Mouse (Mus musculus) forebrain, embryonic 10.5 days (tissue): ENCODE measurements around the gene Rab34. TPM values are rescaled to one million over a fixed set of nuclear protein-coding genes. Genes with fewer than 3 reads are reported as not detected.

Experiments
- DNase-seq: peaks from one replicate; pipeline ENCODE4 v3.0.0-alpha.2; 2017; ENCODE audit warnings: low spot score; ENCODE audit errors: extremely low spot score
- H3K27ac ChIP-seq: fragments of 300-500 bp; sonication (generic); 2 replicates; pipeline ENCODE4 v1.5.1; 2016; ENCODE audit warnings: mild to moderate bottlenecking
- H3K27me3 ChIP-seq: fragments of 300-500 bp; sonication (generic); 2 replicates; pipeline ENCODE4 v1.6.1; 2016; ENCODE audit warnings: mild to moderate bottlenecking; ENCODE audit not compliant: poor library complexity, severe bottlenecking
- H3K36me3 ChIP-seq: fragments of 300-500 bp; sonication (generic); replicated peaks from 2 replicates; pipeline ENCODE4 v1.6.1; 2016; ENCODE audit warnings: mild to moderate bottlenecking, moderate library complexity
- H3K4me1 ChIP-seq: fragments of 300-500 bp; sonication (generic); 2 replicates; pipeline ENCODE4 v1.6.1; 2016
- H3K4me3 ChIP-seq: fragments of 300-500 bp; sonication (generic); 2 replicates; pipeline ENCODE4 v1.5.1; 2016; ENCODE audit warnings: mild to moderate bottlenecking, moderate library complexity
- H3K9me3 ChIP-seq: fragments of 300-500 bp; sonication (generic); 2 replicates; pipeline ENCODE4 v1.6.1; 2016; ENCODE audit warnings: mild to moderate bottlenecking, moderate library complexity
- WGBS: fragments of 180-500 bp; shearing (Covaris S2); methylation state at CpG from one replicate; pipeline ENCODE4 v1.1.7; 2016; 5-methylcytosine and 5-hydroxymethylcytosine counted together
- polyA plus RNA-seq: library from polyadenylated mRNA; unstranded; fragments of >200 nt; fragmentation: Nextera tagmentation; extraction: Ambion mirVana; gene quantifications from 2 replicates; pipeline ENCODE4 v1.2.1, GENCODE M21; 2016

Rab34 gene
- polyA plus RNA-seq, 1 experiment from 2014 or later: 70.7 TPM

- H3K27me3 ChIP-seq: no peaks in the 10 kb centered on the region
- 64% methylated on average over 6 of the region's 6 CpGs for WGBS
Observed at GRCm38 (mm10) chr11:78190041-78190440, 1.8 kb downstream of the Rab34 start.

GRCm38 (mm10) chr11:78193113-78193512, 4.9 kb downstream of the Rab34 start, which contains the start of gene Proca1:
Proca1 (plus strand) TSS chr11:78193392.
- WGBS: 93% methylated on average over 1 of the region's 1 CpGs
- peak within 1 kb of the TSS; percentile 56 for H3K4me3 ChIP-seq
- H3K27ac ChIP-seq: no peak within 1 kb of the TSS
- H3K9me3 ChIP-seq: no peaks in the 10 kb centered on the region
- H3K27me3 ChIP-seq: no peaks in the 10 kb centered on the region
- H3K4me1 ChIP-seq: peaks cover 49% of the 10 kb centered on the region
- DNase-seq: no peak
- peaks cover 43% of the 10 kb centered on the region for H3K36me3 ChIP-seq

More at GRCm38 (mm10) chr11:78190041-78190440, 1.8 kb downstream of the Rab34 start:
- DNase-seq: no peak
- Histone ChIP-seq H3K36me3 (peaks cover 43% of the 10 kb centered on the region), H3K4me1 (peaks cover 44% of the 10 kb centered on the region), H3K9me3 (no peaks in the 10 kb centered on the region), H3K27ac (peak overlapping the region; percentile 99), H3K4me3 (peak overlapping the region; percentile 81)

DNA sequence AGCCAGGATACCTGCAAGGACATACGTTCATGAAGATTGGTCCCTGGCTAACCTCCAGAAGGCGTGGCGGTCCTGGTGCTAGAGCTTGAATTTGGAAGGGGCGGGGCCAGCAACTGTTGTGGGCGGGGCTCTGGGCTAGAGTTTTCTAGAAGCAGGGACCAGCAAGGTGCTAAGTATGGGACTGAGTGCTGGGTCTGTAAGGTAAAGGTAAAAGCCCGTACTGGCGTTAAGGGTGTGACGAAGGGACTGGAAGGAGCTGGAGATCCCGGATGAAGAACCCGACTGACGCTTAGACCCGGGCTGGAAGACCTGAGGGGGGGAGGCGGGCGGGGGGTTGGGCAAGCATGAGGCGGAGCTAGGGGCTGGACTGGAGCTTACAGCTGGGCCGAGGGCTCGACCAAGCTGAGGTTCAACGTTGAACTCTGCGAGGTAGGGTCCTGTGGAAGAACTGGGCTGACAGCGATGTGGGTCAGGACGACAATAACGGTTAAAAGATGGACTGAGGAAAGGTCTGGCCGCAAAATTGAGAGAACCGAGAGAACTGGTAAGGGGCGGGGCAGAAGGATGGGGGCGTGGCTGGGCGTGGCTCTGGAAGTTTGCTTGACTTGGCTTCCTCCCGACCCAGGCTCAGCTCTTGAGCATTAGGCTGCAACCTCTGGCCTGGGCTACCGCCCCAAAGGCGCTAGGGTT, 6.3 kb downstream of the Rab34 start:
- peak overlapping the region; percentile 56 for H3K4me3 ChIP-seq
- H3K27ac ChIP-seq: peak overlapping the region; percentile 75
- 3% methylated on average over 30 of the region's 30 CpGs for WGBS

DNA sequence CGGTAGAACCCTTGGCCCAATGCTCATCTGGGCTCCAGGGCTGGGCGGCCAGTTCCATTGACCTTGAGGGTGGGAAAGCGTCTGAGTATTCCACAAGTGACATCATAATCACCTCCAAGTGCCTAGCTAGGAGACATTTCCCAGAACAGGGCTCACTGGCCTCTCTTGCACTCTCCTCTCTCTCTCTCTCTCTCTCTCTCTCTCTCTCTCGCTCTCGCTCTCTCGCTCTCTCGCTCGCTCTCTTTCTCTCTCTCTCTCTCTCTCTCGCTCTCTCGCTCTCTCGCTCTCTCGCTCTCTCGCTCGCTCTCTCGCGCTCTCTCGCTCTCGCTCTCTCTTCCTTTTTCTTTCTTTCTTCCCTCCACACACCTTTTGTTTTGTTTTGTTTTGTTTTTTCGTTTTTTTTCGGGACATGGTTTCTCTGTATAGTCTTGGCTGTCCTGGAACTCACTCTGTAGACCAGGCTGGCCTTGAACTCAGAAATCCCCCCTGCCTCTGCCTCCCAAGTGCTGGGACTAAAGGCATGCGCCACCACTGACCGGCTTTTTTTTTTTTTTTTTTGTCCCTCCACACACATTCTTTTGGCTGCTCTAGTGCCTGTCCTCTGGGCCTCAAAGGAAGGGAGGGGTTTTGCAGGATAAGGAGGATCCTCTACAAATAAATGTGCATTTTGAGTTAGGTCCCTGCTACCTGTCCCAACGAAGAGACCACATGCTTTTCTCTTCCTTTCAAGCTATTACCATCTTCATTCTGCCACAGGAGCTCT, 7.1 kb downstream of the Rab34 start:
- Histone ChIP-seq H3K4me1 (peaks cover 28% of the 10 kb centered on the region), H3K27me3 (no peaks in the 10 kb centered on the region), H3K9me3 (no peaks in the 10 kb centered on the region), H3K36me3 (peaks cover 38% of the 10 kb centered on the region), H3K27ac (peak overlapping the region; percentile 75), H3K4me3 (peak overlapping the region; percentile 56)
- 62% methylated on average over 23 of the region's 23 CpGs for WGBS
- no peak for DNase-seq

More for the DNA sequence above, 6.3 kb downstream of the Rab34 start:
- no peaks in the 10 kb centered on the region for H3K9me3 ChIP-seq
- H3K36me3 ChIP-seq: peaks cover 43% of the 10 kb centered on the region
- peak; percentile 79 for DNase-seq
- H3K27me3 ChIP-seq: no peaks in the 10 kb centered on the region
- peaks cover 35% of the 10 kb centered on the region for H3K4me1 ChIP-seq

DNA sequence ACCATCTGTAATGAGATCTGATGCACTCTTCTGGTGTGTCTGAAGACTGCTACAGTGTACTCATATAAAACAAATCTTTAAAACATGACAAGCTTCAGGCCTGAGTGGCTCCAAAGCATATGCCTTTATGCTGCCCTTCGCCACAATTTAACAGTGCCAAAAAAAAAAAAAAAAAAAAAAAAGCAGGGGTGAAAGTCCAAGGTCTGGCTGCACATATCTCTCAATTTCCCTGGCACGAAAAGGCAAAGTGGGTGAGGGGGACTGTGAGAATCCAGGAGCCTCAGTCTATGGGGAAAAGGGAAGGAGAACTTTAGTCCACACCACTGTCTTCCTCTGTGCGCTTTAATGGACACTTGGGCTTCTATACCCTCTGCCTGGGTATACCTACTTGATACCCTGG, 14.1 kb downstream of the Rab34 start:
- Histone ChIP-seq H3K4me3 (no peak overlapping the region), H3K27ac (no peak overlapping the region), H3K4me1 (peaks cover 6% of the 10 kb centered on the region), H3K36me3 (peaks cover 45% of the 10 kb centered on the region), H3K27me3 (no peaks in the 10 kb centered on the region), H3K9me3 (no peaks in the 10 kb centered on the region)
- DNase-seq: no peak
- WGBS: 95% methylated on average over 3 of the region's 3 CpGs

DNA sequence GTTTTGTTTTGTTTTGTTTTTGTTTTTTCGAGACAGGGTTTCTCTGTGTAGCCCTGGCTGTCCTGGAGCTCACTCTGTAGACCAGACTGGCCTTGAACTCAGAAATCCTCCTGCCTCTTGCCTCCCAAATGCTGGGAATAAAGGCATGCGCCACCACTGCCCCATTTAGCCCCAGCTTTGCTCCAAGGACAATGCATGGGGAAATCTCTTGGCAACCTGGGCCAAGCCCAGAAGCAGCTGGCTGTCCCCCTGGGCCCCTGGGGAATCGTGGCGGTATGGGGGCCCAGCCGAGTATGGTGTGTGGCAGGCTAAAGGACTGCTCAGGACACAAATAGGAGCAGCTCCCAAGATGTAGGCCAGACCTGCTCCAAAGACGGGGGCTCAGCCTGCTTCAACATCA, 16.1 kb downstream of the Rab34 start:
- no peak overlapping the region for H3K4me3 ChIP-seq
- no peak for DNase-seq
- H3K9me3 ChIP-seq: no peaks in the 10 kb centered on the region
- H3K27me3 ChIP-seq: no peaks in the 10 kb centered on the region
- H3K36me3 ChIP-seq: peaks cover 65% of the 10 kb centered on the region
- peaks cover 6% of the 10 kb centered on the region for H3K4me1 ChIP-seq
- WGBS: 85% methylated on average over 6 of the region's 6 CpGs
- no peak overlapping the region for H3K27ac ChIP-seq

DNA sequence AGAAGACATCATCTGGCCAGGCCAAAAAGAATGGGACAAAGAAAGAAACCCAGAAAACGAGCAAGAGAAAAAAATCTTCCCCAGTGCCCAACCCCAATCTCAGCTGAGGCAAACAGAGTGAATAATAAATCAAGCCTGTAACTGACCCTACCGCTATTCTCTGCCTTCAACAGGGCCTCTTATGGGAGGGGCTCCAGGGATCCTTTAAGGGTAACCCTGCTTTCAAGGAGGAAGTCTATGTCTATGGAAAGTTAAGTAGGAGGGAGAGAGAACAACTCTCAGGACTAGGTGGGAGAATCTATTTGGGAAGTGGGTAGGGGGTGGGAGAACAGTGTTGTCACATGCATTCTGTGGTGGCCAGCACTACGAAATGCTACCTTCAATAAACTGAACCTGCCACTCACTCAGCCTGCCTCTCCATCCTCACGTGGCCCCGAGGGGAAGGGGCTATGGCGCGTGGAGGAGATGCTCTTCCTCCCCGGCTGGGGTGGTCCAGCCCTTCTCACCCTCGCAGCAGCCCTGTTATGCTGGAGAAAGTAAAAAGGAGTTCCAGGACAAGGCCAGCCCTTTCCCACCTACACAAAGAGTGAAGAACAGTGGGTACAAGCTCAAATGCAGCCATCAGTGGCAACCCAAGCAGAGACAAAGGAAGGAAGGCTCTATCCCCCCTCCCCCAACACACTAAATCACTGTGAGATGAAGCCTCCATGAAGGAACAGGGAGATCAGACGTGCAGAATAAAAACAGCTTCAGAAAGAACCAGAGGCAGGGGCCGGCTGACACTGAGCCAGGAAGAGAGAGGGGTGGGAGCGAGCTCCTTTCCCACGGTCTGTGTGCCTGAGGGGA, 17.4 kb downstream of the Rab34 start:
- DNase-seq: no peak
- WGBS: 81% methylated on average over 13 of the region's 13 CpGs
- H3K9me3 ChIP-seq: no peaks in the 10 kb centered on the region
- H3K36me3 ChIP-seq: peaks cover 78% of the 10 kb centered on the region
- H3K27me3 ChIP-seq: no peaks in the 10 kb centered on the region
- H3K4me1 ChIP-seq: peaks cover 6% of the 10 kb centered on the region
- H3K4me3 ChIP-seq: no peak overlapping the region
- H3K27ac ChIP-seq: peak overlapping the region; percentile 70

GRCm38 (mm10) chr11:78207190-78207589, 19.0 kb downstream of the Rab34 start:
- peaks cover 6% of the 10 kb centered on the region for H3K4me1 ChIP-seq
- no peak overlapping the region for H3K27ac ChIP-seq
- no peaks in the 10 kb centered on the region for H3K27me3 ChIP-seq
- no peak for DNase-seq
- WGBS: 93% methylated on average over 7 of the region's 7 CpGs
- H3K9me3 ChIP-seq: no peaks in the 10 kb centered on the region
- H3K36me3 ChIP-seq: peaks cover 94% of the 10 kb centered on the region
- H3K4me3 ChIP-seq: no peak overlapping the region

- 91% methylated on average over 6 of the region's 6 CpGs for WGBS
- Histone ChIP-seq H3K27ac (no peak overlapping the region), H3K4me1 (peaks cover 6% of the 10 kb centered on the region), H3K4me3 (no peak overlapping the region), H3K36me3 (peaks cover 100% of the 10 kb centered on the region), H3K27me3 (no peaks in the 10 kb centered on the region), H3K9me3 (no peaks in the 10 kb centered on the region)
- no peak for DNase-seq
Observed at GRCm38 (mm10) chr11:78209886-78210285, 21.7 kb downstream of the Rab34 start.

- peaks cover 100% of the 10 kb centered on the region for H3K36me3 ChIP-seq
- 83% methylated on average over 7 of the region's 7 CpGs for WGBS
- no peak for DNase-seq
- H3K27me3 ChIP-seq: no peaks in the 10 kb centered on the region
- H3K9me3 ChIP-seq: no peaks in the 10 kb centered on the region
- H3K4me3 ChIP-seq: no peak overlapping the region
- H3K27ac ChIP-seq: no peak overlapping the region
- H3K4me1 ChIP-seq: peaks cover 5% of the 10 kb centered on the region
Observed at GRCm38 (mm10) chr11:78210615-78211014, 22.4 kb downstream of the Rab34 start.

DNA sequence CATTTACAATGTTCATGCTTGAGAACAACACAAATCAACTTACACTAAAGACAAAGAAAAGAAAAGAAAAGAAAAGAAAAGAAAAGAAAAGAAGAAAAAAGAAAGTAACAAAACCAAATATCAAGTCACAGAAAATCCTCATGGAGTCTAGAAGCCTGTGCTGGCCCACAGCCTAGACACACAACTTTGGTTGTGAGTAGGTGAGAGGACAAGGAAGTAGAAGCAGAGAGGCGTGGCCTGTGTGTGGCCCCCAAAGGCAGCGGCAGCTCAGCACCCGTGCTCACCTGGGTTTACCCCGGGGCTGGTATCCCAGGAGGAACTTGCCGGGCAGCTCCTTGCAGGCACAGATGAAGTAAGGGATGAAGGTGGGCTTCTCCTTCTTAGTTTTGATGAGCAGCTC, 23.3 kb downstream of the Rab34 start:
- no peaks in the 10 kb centered on the region for H3K9me3 ChIP-seq
- H3K4me1 ChIP-seq: no peaks in the 10 kb centered on the region
- no peaks in the 10 kb centered on the region for H3K27me3 ChIP-seq
- DNase-seq: no peak
- H3K4me3 ChIP-seq: no peak overlapping the region
- no peak overlapping the region for H3K27ac ChIP-seq
- 92% methylated on average over 5 of the region's 5 CpGs for WGBS
- peaks cover 100% of the 10 kb centered on the region for H3K36me3 ChIP-seq

- WGBS: 95% methylated on average over 14 of the region's 14 CpGs
- H3K27me3 ChIP-seq: no peaks in the 10 kb centered on the region
- no peak overlapping the region for H3K27ac ChIP-seq
- no peaks in the 10 kb centered on the region for H3K9me3 ChIP-seq
- no peaks in the 10 kb centered on the region for H3K4me1 ChIP-seq
- H3K4me3 ChIP-seq: no peak overlapping the region
- peaks cover 99% of the 10 kb centered on the region for H3K36me3 ChIP-seq
- no peak for DNase-seq
Observed at GRCm38 (mm10) chr11:78213086-78213817, 25.0 kb downstream of the Rab34 start.
